Mouse (Mus musculus): ENCODE data around the gene Chmp5. TPM values are rescaled to one million over a fixed set of nuclear protein-coding genes. Genes with fewer than 3 reads are reported as not detected.

Chmp5 gene
- 88.3 and 89.5 TPM in 2 replicates for polyA plus RNA-seq (2016; fragmentation: Nextera tagmentation; extraction: Ambion mirVana)

- peak; percentile 100 for DNase-seq (ENCODE audit: extremely low spot score, low spot score)
- Histone ChIP-seq H3K27ac (peak within 1 kb of the TSS; percentile 93), H3K4me1 (peaks cover 24% of the 10 kb centered on the region), H3K36me3 (replicated peaks) (peaks cover 64% of the 10 kb centered on the region), H3K27me3 (ENCODE audit: poor library complexity, severe bottlenecking) (no peaks in the 10 kb centered on the region), H3K4me3 (peak within 1 kb of the TSS; percentile 91), H3K9me3 (no peaks in the 10 kb centered on the region)
- WGBS: under 1% methylated on average over 50 of the region's 50 CpGs
Observed at GRCm38 (mm10) chr4:40948160-40948708, at the start of gene Chmp5, which contains the start of gene Bag1. Gene Chmp5 (plus strand): TSS chr4:40948407. Gene Bag1 (minus strand): TSS chr4:40948294.

- Histone ChIP-seq H3K27me3 (ENCODE audit: poor library complexity, severe bottlenecking) (no peaks in the 10 kb centered on the region), H3K4me3 (no peak overlapping the region), H3K27ac (0 out of 2 replicates have a peak overlapping the region, but pooled peaks have one; percentile 16), H3K9me3 (no peaks in the 10 kb centered on the region), H3K4me1 (peaks cover 5% of the 10 kb centered on the region; the same call in 1 of the 2 replicates), H3K36me3 (replicated peaks) (no peaks in the 10 kb centered on the region)
- DNase-seq (ENCODE audit: extremely low spot score, low spot score): no peak
- WGBS: 79% methylated on average over 6 of the region's 6 CpGs
Observed at GRCm38 (mm10) chr4:40898476-40899044, 49.6 kb upstream of the Chmp5 start.

- no peak overlapping the region for H3K27ac ChIP-seq
- H3K36me3 ChIP-seq (replicated peaks): no peaks in the 10 kb centered on the region
- H3K9me3 ChIP-seq: no peaks in the 10 kb centered on the region
- no peak overlapping the region for H3K4me3 ChIP-seq
- H3K4me1 ChIP-seq: peaks cover 5% of the 10 kb centered on the region; the same call in 1 of the 2 replicates
- 81% methylated on average over 2 of the region's 2 CpGs for WGBS
- no peaks in the 10 kb centered on the region for H3K27me3 ChIP-seq (ENCODE audit: poor library complexity, severe bottlenecking)
- no peak for DNase-seq (ENCODE audit: extremely low spot score, low spot score)
Observed at GRCm38 (mm10) chr4:40899264-40899663, 48.9 kb upstream of the Chmp5 start.

- Histone ChIP-seq H3K27me3 (ENCODE audit: poor library complexity, severe bottlenecking) (no peaks in the 10 kb centered on the region), H3K4me1 (peaks cover 5% of the 10 kb centered on the region; the same call in 1 of the 2 replicates), H3K36me3 (replicated peaks) (no peaks in the 10 kb centered on the region), H3K27ac (no peak overlapping the region), H3K4me3 (no peak overlapping the region), H3K9me3 (no peaks in the 10 kb centered on the region)
- WGBS: 89% methylated on average over 3 of the region's 3 CpGs
- no peak for DNase-seq (ENCODE audit: extremely low spot score, low spot score)
Observed at GRCm38 (mm10) chr4:40900071-40900470, 48.1 kb upstream of the Chmp5 start.

GRCm38 (mm10) chr4:40900612-40901011 is 47.6 kb upstream of the Chmp5 start:
- no peak for DNase-seq (ENCODE audit: extremely low spot score, low spot score)
- no peak overlapping the region for H3K4me3 ChIP-seq
- WGBS: 93% methylated on average over 4 of the region's 4 CpGs
- no peaks in the 10 kb centered on the region for H3K27me3 ChIP-seq (ENCODE audit: poor library complexity, severe bottlenecking)
- H3K36me3 ChIP-seq (replicated peaks): no peaks in the 10 kb centered on the region
- H3K9me3 ChIP-seq: no peaks in the 10 kb centered on the region
- no peak overlapping the region for H3K27ac ChIP-seq
- H3K4me1 ChIP-seq: peaks cover 5% of the 10 kb centered on the region; the same call in 1 of the 2 replicates

- no peak for DNase-seq (ENCODE audit: extremely low spot score, low spot score)
- Histone ChIP-seq H3K27me3 (ENCODE audit: poor library complexity, severe bottlenecking) (no peaks in the 10 kb centered on the region), H3K4me1 (no peaks in the 10 kb centered on the region), H3K4me3 (no peak overlapping the region), H3K36me3 (replicated peaks) (no peaks in the 10 kb centered on the region), H3K27ac (no peak overlapping the region), H3K9me3 (no peaks in the 10 kb centered on the region)
- 67% methylated on average over 1 of the region's 1 CpGs for WGBS
Observed at GRCm38 (mm10) chr4:40906298-40906697, 41.9 kb upstream of the Chmp5 start.

- no peak for DNase-seq (ENCODE audit: extremely low spot score, low spot score)
- no peaks in the 10 kb centered on the region for H3K36me3 ChIP-seq (replicated peaks)
- H3K27me3 ChIP-seq (ENCODE audit: poor library complexity, severe bottlenecking): no peaks in the 10 kb centered on the region
- H3K9me3 ChIP-seq: no peaks in the 10 kb centered on the region
- H3K27ac ChIP-seq: no peak overlapping the region
- no peaks in the 10 kb centered on the region for H3K4me1 ChIP-seq
- H3K4me3 ChIP-seq: no peak overlapping the region
- WGBS: 65% methylated on average over 20 of the region's 20 CpGs
Observed at GRCm38 (mm10) chr4:40908261-40908969, 39.8 kb upstream of the Chmp5 start.

- Histone ChIP-seq H3K4me1 (no peaks in the 10 kb centered on the region), H3K27ac (no peak overlapping the region), H3K9me3 (peaks cover 3% of the 10 kb centered on the region; the same call in 1 of the 2 replicates), H3K4me3 (no peak overlapping the region), H3K36me3 (replicated peaks) (no peaks in the 10 kb centered on the region), H3K27me3 (ENCODE audit: poor library complexity, severe bottlenecking) (no peaks in the 10 kb centered on the region)
- no peak for DNase-seq (ENCODE audit: extremely low spot score, low spot score)
Observed at GRCm38 (mm10) chr4:40914287-40914867, 33.8 kb upstream of the Chmp5 start.

- H3K4me1 ChIP-seq: no peaks in the 10 kb centered on the region
- no peaks in the 10 kb centered on the region for H3K27me3 ChIP-seq (ENCODE audit: poor library complexity, severe bottlenecking)
- no peaks in the 10 kb centered on the region for H3K36me3 ChIP-seq (replicated peaks)
- H3K4me3 ChIP-seq: no peak overlapping the region
- WGBS: 78% methylated on average over 5 of the region's 5 CpGs
- peaks cover 3% of the 10 kb centered on the region; the same call in 1 of the 2 replicates for H3K9me3 ChIP-seq
- DNase-seq (ENCODE audit: extremely low spot score, low spot score): no peak
- no peak overlapping the region for H3K27ac ChIP-seq
Observed at GRCm38 (mm10) chr4:40915947-40916346, 32.3 kb upstream of the Chmp5 start.

GRCm38 (mm10) chr4:40916592-40917155 is 31.5 kb upstream of the Chmp5 start:
- WGBS: 89% methylated on average over 7 of the region's 7 CpGs
- Histone ChIP-seq H3K27ac (no peak overlapping the region), H3K9me3 (peaks cover 3% of the 10 kb centered on the region; the same call in 1 of the 2 replicates), H3K4me1 (no peaks in the 10 kb centered on the region), H3K36me3 (replicated peaks) (no peaks in the 10 kb centered on the region), H3K27me3 (ENCODE audit: poor library complexity, severe bottlenecking) (no peaks in the 10 kb centered on the region), H3K4me3 (no peak overlapping the region)
- no peak for DNase-seq (ENCODE audit: extremely low spot score, low spot score)

GRCm38 (mm10) chr4:40919785-40920184 is 28.4 kb upstream of the Chmp5 start, which contains the start of gene Spink4:
Gene Spink4 (plus strand): TSS chr4:40920052.
- Histone ChIP-seq H3K27ac (no peak within 1 kb of the TSS), H3K4me3 (no peak within 1 kb of the TSS), H3K4me1 (no peaks in the 10 kb centered on the region), H3K9me3 (peaks cover 3% of the 10 kb centered on the region; the same call in 1 of the 2 replicates), H3K27me3 (ENCODE audit: poor library complexity, severe bottlenecking) (no peaks in the 10 kb centered on the region), H3K36me3 (replicated peaks) (no peaks in the 10 kb centered on the region)
- 78% methylated on average over 3 of the region's 3 CpGs for WGBS
- no peak for DNase-seq (ENCODE audit: extremely low spot score, low spot score)

GRCm38 (mm10) chr4:40920576-40920975 is 27.6 kb upstream of the Chmp5 start:
- 82% methylated on average over 2 of the region's 2 CpGs for WGBS

More at GRCm38 (mm10) chr4:40920576-40920975, 27.6 kb upstream of the Chmp5 start:
- Histone ChIP-seq H3K36me3 (replicated peaks) (no peaks in the 10 kb centered on the region), H3K9me3 (peaks cover 3% of the 10 kb centered on the region; the same call in 1 of the 2 replicates), H3K27ac (no peak overlapping the region), H3K4me3 (no peak overlapping the region), H3K4me1 (no peaks in the 10 kb centered on the region), H3K27me3 (ENCODE audit: poor library complexity, severe bottlenecking) (no peaks in the 10 kb centered on the region)
- DNase-seq (ENCODE audit: extremely low spot score, low spot score): no peak
